ENCODE assay signal across 24 mouse cellular contexts in genomic region chr3:34384965-34385505, GRCm38 (mm10).
DNase-seq lines count a peak whose midpoint lies in the region; ATAC-seq and TF ChIP-seq lines count a peak whose summit lies in the region.
"Had no signal": no experiment of that assay in that cellular context is flagged by ENCODE, and none has a peak within 500 bp of the region (broad histone marks: within the 10 kb centered on the region; RNA-seq: fewer than 3 reads in every experiment).

No protein-coding gene starts in this region.

- no peak for DNase-seq in forebrain, postnatal 0 days
- DNase-seq in hindbrain, embryonic 11.5 days (ENCODE audit: low spot score), result peak; percentile 10
- DNase-seq in hindbrain, postnatal 0 days (ENCODE audit: low spot score), result no peak
- no peak for DNase-seq in spleen, postnatal 36 days (ENCODE audit: low spot score in 2 of 2)
- DNase-seq: adrenal gland, postnatal 25 days; cerebellum, adult 9-10 months; gastrocnemius, postnatal 36 days; heart, postnatal 4 days; kidney, adult 2 months; left cerebral cortex, postnatal 4 days; lung, postnatal 36 days; thymus, adult 2 months; thymus, postnatal 4 days had no signal

- no peak overlapping the region for H3K4me2 ChIP-seq in forebrain, embryonic 12.5 days
- no peak overlapping the region for H3K4me2 ChIP-seq in forebrain, postnatal 0 days (ENCODE audit: low read depth)
- H3K4me2 ChIP-seq in hindbrain, embryonic 11.5 days (replicated peaks; ENCODE audit: low read depth, low read length), result no peak overlapping the region
- no peak overlapping the region for H3K4me2 ChIP-seq in hindbrain, postnatal 0 days (ENCODE audit: low read depth, low read length)
- H3K4me2 ChIP-seq in neural tube, embryonic 14.5 days (ENCODE audit: low read depth, low read length), result no peak overlapping the region
- H3K4me2 ChIP-seq in neural tube, embryonic 15.5 days, result no peak overlapping the region
- H3K4me2 ChIP-seq: embryonic facial prominence, embryonic 12.5 days; heart, embryonic 15.5 days; limb, embryonic 15.5 days; liver, embryonic 15.5 days; lung, embryonic 15.5 days had no signal

- 0 out of 2 replicates have a peak, but pooled peaks have one; percentile 39 for ATAC-seq in forebrain, embryonic 12.5 days (ENCODE audit: low FRiP score)
- ATAC-seq in forebrain, postnatal 0 days, result no peak
- peak; percentile 64; the same call in 1 of the 2 replicates for ATAC-seq in hindbrain, embryonic 11.5 days (ENCODE audit: low FRiP score)
- no peak for ATAC-seq in hindbrain, postnatal 0 days
- ATAC-seq in neural tube, embryonic 14.5 days (ENCODE audit: low read depth), result 0 out of 2 replicates have a peak, but pooled peaks have one; percentile 24
- ATAC-seq in neural tube, embryonic 15.5 days (ENCODE audit: low FRiP score), result no peak

- no peak overlapping the region for H3K9ac ChIP-seq in forebrain, embryonic 12.5 days
- H3K9ac ChIP-seq in forebrain, postnatal 0 days, result no peak overlapping the region
- no peak overlapping the region for H3K9ac ChIP-seq in hindbrain, embryonic 11.5 days (ENCODE audit: low read depth, low read length)
- no peak overlapping the region for H3K9ac ChIP-seq in hindbrain, postnatal 0 days (replicated peaks; ENCODE audit: low read length)
- no peak overlapping the region for H3K9ac ChIP-seq in neural tube, embryonic 14.5 days (replicated peaks; ENCODE audit: low read depth, low read length)
- no peak overlapping the region for H3K9ac ChIP-seq in neural tube, embryonic 15.5 days (replicated peaks)
- H3K9ac ChIP-seq: embryonic facial prominence, embryonic 12.5 days; heart, embryonic 15.5 days; limb, embryonic 15.5 days; liver, embryonic 15.5 days; lung, embryonic 15.5 days had no signal

- no peak overlapping the region for H3K4me3 ChIP-seq in forebrain, embryonic 12.5 days (replicated peaks)
- H3K4me3 ChIP-seq in forebrain, postnatal 0 days (ENCODE audit: low read depth, low read length), result no peak overlapping the region
- no peak overlapping the region for H3K4me3 ChIP-seq in hindbrain, embryonic 11.5 days (ENCODE audit: low read depth, low read length)
- H3K4me3 ChIP-seq in hindbrain, postnatal 0 days (ENCODE audit: low read length), result no peak overlapping the region
- no peak overlapping the region for H3K4me3 ChIP-seq in neural tube, embryonic 14.5 days (ENCODE audit: low read depth, low read length)
- no peak overlapping the region for H3K4me3 ChIP-seq in neural tube, embryonic 15.5 days (replicated peaks)
- H3K4me3 ChIP-seq: embryonic facial prominence, embryonic 12.5 days; heart, embryonic 15.5 days; limb, embryonic 15.5 days; liver, embryonic 15.5 days; lung, embryonic 15.5 days; megakaryocyte, embryonic 14.5 days had no signal

- WGBS in forebrain, embryonic 12.5 days, result 67% methylated on average over 12 of the region's 12 CpGs
- WGBS in forebrain, postnatal 0 days, result 63% methylated on average over 12 of the region's 12 CpGs
- 68% methylated on average over 12 of the region's 12 CpGs for WGBS in hindbrain, embryonic 11.5 days
- WGBS in hindbrain, postnatal 0 days, result 57% methylated on average over 12 of the region's 12 CpGs
- WGBS in neural tube, embryonic 14.5 days, result 49% methylated on average over 12 of the region's 12 CpGs
- 42% methylated on average over 12 of the region's 12 CpGs for WGBS in neural tube, embryonic 15.5 days

- no peak overlapping the region for H3K27ac ChIP-seq in forebrain, embryonic 12.5 days
- H3K27ac ChIP-seq in forebrain, postnatal 0 days (ENCODE audit: low read depth, low read length), result no peak overlapping the region
- H3K27ac ChIP-seq in hindbrain, embryonic 11.5 days (ENCODE audit: low read depth, low read length), result no peak overlapping the region
- H3K27ac ChIP-seq in hindbrain, postnatal 0 days, result no peak overlapping the region
- no peak overlapping the region for H3K27ac ChIP-seq in neural tube, embryonic 14.5 days (ENCODE audit: low read depth, low read length)
- no peak overlapping the region for H3K27ac ChIP-seq in neural tube, embryonic 15.5 days (replicated peaks)
- H3K27ac ChIP-seq: embryonic facial prominence, embryonic 12.5 days; heart, embryonic 15.5 days; kidney, postnatal 0 days; limb, embryonic 15.5 days; liver, embryonic 15.5 days; lung, embryonic 15.5 days; stomach, postnatal 0 days had no signal

- no peaks in the 10 kb centered on the region for H3K9me3 ChIP-seq in forebrain, embryonic 12.5 days
- no peaks in the 10 kb centered on the region for H3K9me3 ChIP-seq in forebrain, postnatal 0 days (ENCODE audit: low read length)
- no peaks in the 10 kb centered on the region for H3K9me3 ChIP-seq in hindbrain, embryonic 11.5 days (ENCODE audit: control insufficient read depth, low read length)
- H3K9me3 ChIP-seq in hindbrain, postnatal 0 days (ENCODE audit: low read length), result no peaks in the 10 kb centered on the region
- no peaks in the 10 kb centered on the region for H3K9me3 ChIP-seq in neural tube, embryonic 14.5 days (ENCODE audit: control insufficient read depth, low read length)
- H3K9me3 ChIP-seq in neural tube, embryonic 15.5 days (replicated peaks), result no peaks in the 10 kb centered on the region
- H3K9me3 ChIP-seq: embryonic facial prominence, embryonic 12.5 days; heart, embryonic 15.5 days; limb, embryonic 15.5 days; liver, embryonic 15.5 days; lung, embryonic 15.5 days had no signal

- no peaks in the 10 kb centered on the region for H3K36me3 ChIP-seq in forebrain, embryonic 12.5 days (replicated peaks)
- H3K36me3 ChIP-seq in forebrain, postnatal 0 days (ENCODE audit: insufficient read depth), result no peaks in the 10 kb centered on the region
- H3K36me3 ChIP-seq in hindbrain, embryonic 11.5 days (ENCODE audit: control insufficient read depth, insufficient read depth, low read length), result no peaks in the 10 kb centered on the region
- H3K36me3 ChIP-seq in hindbrain, postnatal 0 days (ENCODE audit: insufficient read depth, low read length), result no peaks in the 10 kb centered on the region
- H3K36me3 ChIP-seq in neural tube, embryonic 14.5 days (ENCODE audit: control insufficient read depth, insufficient read depth, low read length), result no peaks in the 10 kb centered on the region
- no peaks in the 10 kb centered on the region for H3K36me3 ChIP-seq in neural tube, embryonic 15.5 days
- H3K36me3 ChIP-seq: embryonic facial prominence, embryonic 12.5 days; heart, embryonic 15.5 days; limb, embryonic 15.5 days; liver, embryonic 15.5 days; lung, embryonic 15.5 days had no signal

- TF ChIP-seq CTCF in forebrain, postnatal 0 days (IDR thresholded peaks at IDR 0.05; ENCODE audit: low read depth), result no peak
- TF ChIP-seq CTCF in hindbrain, postnatal 0 days (IDR thresholded peaks at IDR 0.05; ENCODE audit: low read depth), result no peak

- H3K27me3 ChIP-seq in forebrain, embryonic 12.5 days, result no peaks in the 10 kb centered on the region
- no peaks in the 10 kb centered on the region for H3K27me3 ChIP-seq in forebrain, postnatal 0 days (ENCODE audit: insufficient read depth, low read length)
- H3K27me3 ChIP-seq in hindbrain, embryonic 11.5 days (ENCODE audit: control insufficient read depth, insufficient read depth, low read length), result no peaks in the 10 kb centered on the region
- H3K27me3 ChIP-seq in hindbrain, postnatal 0 days (ENCODE audit: insufficient read depth, low read length), result no peaks in the 10 kb centered on the region
- no peaks in the 10 kb centered on the region for H3K27me3 ChIP-seq in neural tube, embryonic 14.5 days (ENCODE audit: control insufficient read depth, insufficient read depth, low read length)
- no peaks in the 10 kb centered on the region for H3K27me3 ChIP-seq in neural tube, embryonic 15.5 days (replicated peaks)
- H3K27me3 ChIP-seq: embryonic facial prominence, embryonic 12.5 days; heart, embryonic 15.5 days; limb, embryonic 15.5 days; liver, embryonic 15.5 days; lung, embryonic 15.5 days; megakaryocyte, embryonic 14.5 days had no signal

- peaks cover 3% of the 10 kb centered on the region; the same call in 1 of the 2 replicates for H3K4me1 ChIP-seq in forebrain, embryonic 12.5 days
- no peaks in the 10 kb centered on the region for H3K4me1 ChIP-seq in forebrain, postnatal 0 days (ENCODE audit: insufficient read depth)
- no peaks in the 10 kb centered on the region for H3K4me1 ChIP-seq in hindbrain, embryonic 11.5 days (replicated peaks; ENCODE audit: control insufficient read depth, insufficient read depth, low read length)
- H3K4me1 ChIP-seq in hindbrain, postnatal 0 days (ENCODE audit: insufficient read depth, low read length), result no peaks in the 10 kb centered on the region
- no peaks in the 10 kb centered on the region for H3K4me1 ChIP-seq in neural tube, embryonic 14.5 days (ENCODE audit: control insufficient read depth, insufficient read depth, low read length)
- H3K4me1 ChIP-seq in neural tube, embryonic 15.5 days, result no peaks in the 10 kb centered on the region
- H3K4me1 ChIP-seq: embryonic facial prominence, embryonic 12.5 days; heart, embryonic 15.5 days; limb, embryonic 15.5 days; liver, embryonic 15.5 days; lung, embryonic 15.5 days; megakaryocyte, embryonic 14.5 days had no signal

Comparison
In these comparisons a context has a peak if more than half of its experiments do, and no peak if none do; other contexts are left out.
1. ATAC-seq: peak in forebrain, embryonic 12.5 days (single experiment), hindbrain, embryonic 11.5 days (single experiment) and neural tube, embryonic 14.5 days (single experiment); none in forebrain, postnatal 0 days (single experiment), hindbrain, postnatal 0 days (single experiment) and neural tube, embryonic 15.5 days (single experiment).